Mouse (Mus musculus) stomach, postnatal 0 days (tissue): ENCODE measurements around the gene Spag9.

ENCODE experiments used
- CTCF ChIP-seq: IDR thresholded peaks from 2 replicates; pipeline ENCODE4 v1.5.1; 2016; ENCODE audit warnings: antibody characterized with exemption, low read depth, mild to moderate bottlenecking, moderate library complexity
- EP300 ChIP-seq: optimal IDR thresholded peaks from 2 replicates; pipeline ENCODE3; 2016; ENCODE audit warnings: antibody characterized with exemption

GRCm38 (mm10) chr11:94019091-94019490 lies 23.2 kb downstream of the Spag9 start:
- TF ChIP-seq CTCF (no peak), EP300 (no peak)
